Mouse (Mus musculus) cortical plate, adult 2 months (tissue): ENCODE data around the gene Fhit.

ENCODE experiments used
- CTCF ChIP-seq: fragments of 200-500 bp; IDR thresholded peaks from 2 replicates; pipeline ENCODE4 v1.5.1; 2011; ENCODE audit warnings: mild to moderate bottlenecking, control low read depth, low read length; ENCODE audit not compliant: insufficient read depth; ENCODE audit errors: extremely low read depth
- POLR2A ChIP-seq: fragments of 200-500 bp; IDR thresholded peaks from 2 replicates; pipeline ENCODE4 v1.6.1; 2011; ENCODE audit warnings: mild to moderate bottlenecking, low read length, control low read depth; ENCODE audit not compliant: insufficient read depth; ENCODE audit errors: extremely low read depth

GRCm38 (mm10) chr14:10778721-10779120 lies 383.1 kb downstream of the Fhit start:
- no peak for TF ChIP-seq CTCF
- no peak for TF ChIP-seq POLR2A
